ENCODE assay signal across 11 mouse cellular contexts in genomic region chr8:77364472-77364871, GRCm38 (mm10).
A peak's percentile ranks its signal among the peaks of the same experiment; 100 is the strongest.
DNase-seq lines count a peak whose midpoint lies in the region; ATAC-seq and TF ChIP-seq lines count a peak whose summit lies in the region.
"Had no signal": no experiment of that assay in that cellular context is flagged by ENCODE, and none has a peak within 500 bp of the region (broad histone marks: within the 10 kb centered on the region; RNA-seq: fewer than 3 reads in every experiment).

No protein-coding gene starts in this region.

- H3K27ac ChIP-seq in heart, embryonic 11.5 days (ENCODE audit: low read depth, low read length) = no peak overlapping the region
- H3K27ac ChIP-seq in left cerebral cortex, adult 2 months = no peak overlapping the region
- H3K27ac ChIP-seq in thymus, adult 2 months (ENCODE audit: control insufficient read depth, insufficient read depth, low read length) = no peak overlapping the region
- no peak overlapping the region for H3K27ac ChIP-seq in midbrain, embryonic 16.5 days (ENCODE audit: low read length)
- H3K27ac ChIP-seq: hindbrain, embryonic 14.5 days had no signal

- H3K9me3 ChIP-seq in heart, embryonic 11.5 days (replicated peaks; ENCODE audit: control insufficient read depth, low read length) = no peaks in the 10 kb centered on the region
- no peaks in the 10 kb centered on the region for H3K9me3 ChIP-seq in midbrain, embryonic 16.5 days (replicated peaks; ENCODE audit: control insufficient read depth, low read length, poor library complexity, severe bottlenecking)

- no peaks in the 10 kb centered on the region for H3K4me1 ChIP-seq in heart, embryonic 11.5 days (ENCODE audit: control insufficient read depth, insufficient read depth, low read length)
- no peaks in the 10 kb centered on the region for H3K4me1 ChIP-seq in thymus, adult 2 months (replicated peaks; ENCODE audit: control insufficient read depth, insufficient read depth, low read length)
- H3K4me1 ChIP-seq in midbrain, embryonic 16.5 days (ENCODE audit: control insufficient read depth, insufficient read depth, low read length) = no peaks in the 10 kb centered on the region

- no peak for TF ChIP-seq POLR2A in thymus, adult 2 months (IDR thresholded peaks at IDR 0.05; ENCODE audit: control insufficient read depth, extremely low read depth, insufficient read depth, low read length, poor library complexity)

- 86% methylated on average over 11 of the region's 11 CpGs for WGBS in heart, embryonic 11.5 days (ENCODE audit: insufficient replicate concordance)
- 98% methylated on average over 11 of the region's 11 CpGs for WGBS in thymus, adult 2 months
- WGBS in midbrain, embryonic 16.5 days = 95% methylated on average over 11 of the region's 11 CpGs

- no peak for ATAC-seq in heart, embryonic 11.5 days (replicated peaks; ENCODE audit: insufficient number of reproducible peaks, low FRiP score, low TSS enrichment)
- ATAC-seq in midbrain, embryonic 16.5 days = no peak

- H3K27me3 ChIP-seq in heart, embryonic 11.5 days (ENCODE audit: control insufficient read depth, insufficient read depth, low read length) = no peaks in the 10 kb centered on the region
- H3K27me3 ChIP-seq in thymus, adult 2 months (ENCODE audit: control insufficient read depth, insufficient read depth, low read length) = no peaks in the 10 kb centered on the region
- no peaks in the 10 kb centered on the region for H3K27me3 ChIP-seq in midbrain, embryonic 16.5 days (ENCODE audit: control insufficient read depth, insufficient read depth, low read depth, low read length)

- no peak overlapping the region for H3K4me3 ChIP-seq in heart, embryonic 11.5 days (ENCODE audit: low read depth, low read length)
- H3K4me3 ChIP-seq in left cerebral cortex, adult 2 months = no peak overlapping the region
- H3K4me3 ChIP-seq in thymus, adult 2 months (ENCODE audit: control insufficient read depth, insufficient read depth, low read length) = no peak overlapping the region
- no peak overlapping the region for H3K4me3 ChIP-seq in midbrain, embryonic 16.5 days (ENCODE audit: low read depth, low read length)

- no peaks in the 10 kb centered on the region for H3K36me3 ChIP-seq in heart, embryonic 11.5 days (ENCODE audit: control insufficient read depth, insufficient read depth, low read length)
- no peaks in the 10 kb centered on the region for H3K36me3 ChIP-seq in thymus, adult 2 months (ENCODE audit: control insufficient read depth, insufficient read depth, low read length)
- no peaks in the 10 kb centered on the region for H3K36me3 ChIP-seq in midbrain, embryonic 16.5 days (ENCODE audit: control insufficient read depth, insufficient read depth, low read length)

- DNase-seq in heart, adult 18-20 months = peak; percentile 41 to 54
- peak; percentile 54 to 75 for DNase-seq in frontal cortex, postnatal 36 days (ENCODE audit: low spot score in 2 of 2)
- peak; percentile 30 to 41 for DNase-seq in left cerebral cortex, adult 2 months (ENCODE audit: extremely low spot score in 1 of 2, low spot score in 2 of 2)
- DNase-seq in telencephalon, adult 2 months (ENCODE audit: low read depth, low spot score) = peak; percentile 51
- DNase-seq in thymus, adult 2 months = no peak
- no peak for DNase-seq in kidney, postnatal 10 days
- DNase-seq: kidney, postnatal 36 days; lung, embryonic 14.5 days had no signal

- intact Hi-C loops in left cerebral cortex, adult 2 months (cut with DNase I) = no loop called here

- no peak overlapping the region for H3K9ac ChIP-seq in heart, embryonic 11.5 days (ENCODE audit: low read depth, low read length)
- H3K9ac ChIP-seq in midbrain, embryonic 16.5 days (ENCODE audit: low read depth, low read length) = no peak overlapping the region
- H3K9ac ChIP-seq: hindbrain, embryonic 14.5 days; lung, embryonic 14.5 days had no signal

- no peak overlapping the region for H3K4me2 ChIP-seq in heart, embryonic 11.5 days
- H3K4me2 ChIP-seq in midbrain, embryonic 16.5 days (ENCODE audit: low read length) = no peak overlapping the region
- H3K4me2 ChIP-seq: hindbrain, embryonic 14.5 days; lung, embryonic 14.5 days had no signal

- no peak for TF ChIP-seq CTCF in left cerebral cortex, adult 2 months (IDR thresholded peaks at IDR 0.05)
- TF ChIP-seq CTCF in thymus, adult 2 months (IDR thresholded peaks at IDR 0.05; ENCODE audit: borderline replicate concordance, control insufficient read depth, extremely low read depth, insufficient read depth, low read length, poor library complexity) = no peak

Comparison
In these comparisons a context has a peak if more than half of its experiments do, and no peak if none do; other contexts are left out.
1. DNase-seq: peak in heart, adult 18-20 months (2 of 2), frontal cortex, postnatal 36 days (2 of 2), left cerebral cortex, adult 2 months (2 of 2) and telencephalon, adult 2 months (single experiment); none in thymus, adult 2 months (single experiment) and kidney, postnatal 10 days (single experiment).